Comparison of ENCODE assay signal across 15 mouse cellular contexts in genomic region chr2:116402113-116402512, GRCm38 (mm10).
"Had no signal": no experiment of that assay in that cellular context is flagged by ENCODE, and none has a peak within 500 bp of the region (broad histone marks: within the 10 kb centered on the region; RNA-seq: fewer than 3 reads in every experiment).

No protein-coding gene starts in this region.

- H3K9me3 ChIP-seq: neural tube, embryonic 15.5 days; stomach, embryonic 15.5 days had no signal

- H3K4me2 ChIP-seq: neural tube, embryonic 15.5 days; stomach, embryonic 15.5 days had no signal

- H3K36me3 ChIP-seq: neural tube, embryonic 15.5 days; stomach, embryonic 15.5 days had no signal

- H3K27me3 ChIP-seq: neural tube, embryonic 15.5 days; stomach, embryonic 15.5 days had no signal

- H3K4me1 ChIP-seq: neural tube, embryonic 15.5 days; stomach, embryonic 15.5 days had no signal

- H3K9ac ChIP-seq: neural tube, embryonic 15.5 days; stomach, embryonic 15.5 days had no signal

- H3K27ac ChIP-seq: neural tube, embryonic 15.5 days; stomach, embryonic 15.5 days; stomach, postnatal 0 days had no signal

- DNase-seq: retina, postnatal 1 day; right cerebral cortex, adult 18-20 months; right cerebral cortex, postnatal 14 days; right cerebral cortex, postnatal 25 days; right cerebral cortex, postnatal 4 days; spleen, adult 18-20 months; thymus, adult 18-20 months; thymus, adult 2 months; thymus, postnatal 14 days; thymus, postnatal 25 days; thymus, postnatal 36 days; thymus, postnatal 4 days had no signal

- H3K4me3 ChIP-seq: neural tube, embryonic 15.5 days; stomach, embryonic 15.5 days had no signal
